Mouse (Mus musculus) 416B (cell line): ENCODE measurements around the gene Fbxw8.

Source experiments
- DNase-seq: peaks from one replicate; pipeline ENCODE4 v3.0.0; 2011; ENCODE audit warnings: low read depth

The Fbxw8 gene

DNA sequence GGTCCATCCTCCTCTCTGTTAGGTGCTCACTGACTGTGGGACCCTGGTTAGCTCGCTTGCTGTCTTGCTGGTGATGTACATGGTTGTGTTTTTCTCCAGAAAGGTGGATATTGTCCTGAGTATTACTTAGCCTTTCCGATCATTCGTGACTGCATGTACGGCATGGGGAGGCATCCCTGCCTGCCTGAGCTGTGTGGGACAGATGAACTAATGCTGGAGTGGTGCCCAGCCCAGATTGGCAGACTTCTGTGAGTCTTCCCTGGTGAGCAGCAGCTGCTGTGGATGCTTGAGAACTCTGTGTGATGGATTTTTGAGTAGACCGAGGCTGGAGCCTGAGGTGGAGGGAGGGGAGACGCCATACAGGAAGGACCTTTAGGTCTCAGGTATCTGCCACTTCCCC is 110.4 kb downstream of the Fbxw8 start:
- DNase-seq: no peak

DNA sequence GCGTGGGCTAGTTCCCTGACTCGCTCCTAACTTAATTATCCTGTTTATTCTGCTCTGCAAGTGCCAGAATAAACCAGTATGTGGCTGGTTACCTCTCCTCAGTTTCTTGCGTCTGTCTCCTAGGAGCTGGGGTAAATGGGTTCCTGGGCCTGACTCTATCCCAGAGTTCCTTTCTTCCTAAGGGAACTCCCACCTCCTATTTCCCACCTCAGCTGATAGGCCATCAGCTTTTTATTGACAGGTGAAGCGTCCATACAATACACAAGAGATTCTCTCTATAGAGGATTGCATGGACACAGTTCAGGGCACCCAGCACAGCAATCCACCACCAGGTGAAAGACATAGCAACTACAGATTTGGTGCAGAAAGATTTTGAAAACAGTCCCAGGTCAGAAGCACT is 111.5 kb downstream of the Fbxw8 start:
- no peak for DNase-seq

DNA sequence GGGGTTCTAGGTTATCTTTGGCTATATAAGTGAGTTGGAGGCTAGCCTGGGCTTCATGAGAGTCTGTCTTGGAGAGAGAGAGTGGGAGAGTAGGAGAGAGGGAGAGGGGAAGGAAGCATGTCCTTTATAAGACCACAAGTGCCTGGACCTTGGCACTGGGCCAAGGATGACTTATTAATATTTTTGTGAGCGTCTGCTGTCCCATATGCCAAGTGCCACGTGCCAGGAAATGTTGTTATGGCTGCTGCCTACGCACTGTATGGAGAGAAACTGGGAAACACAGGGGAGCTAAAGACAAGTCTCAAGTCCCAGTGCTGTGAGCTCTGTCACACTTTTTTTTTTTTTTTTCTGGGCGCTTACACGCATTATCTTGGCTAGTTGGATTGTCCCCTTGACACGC is 112.7 kb downstream of the Fbxw8 start:
- DNase-seq: peak; percentile 65

GRCm38 (mm10) chr5:118039241-118039668 is 116.0 kb downstream of the Fbxw8 start:
- no peak for DNase-seq

GRCm38 (mm10) chr5:118037798-118038484 is 117.3 kb downstream of the Fbxw8 start:
- DNase-seq: peak; percentile 90

- DNase-seq: no peak
Measured at GRCm38 (mm10) chr5:118036888-118037797, 118.1 kb downstream of the Fbxw8 start.

DNA sequence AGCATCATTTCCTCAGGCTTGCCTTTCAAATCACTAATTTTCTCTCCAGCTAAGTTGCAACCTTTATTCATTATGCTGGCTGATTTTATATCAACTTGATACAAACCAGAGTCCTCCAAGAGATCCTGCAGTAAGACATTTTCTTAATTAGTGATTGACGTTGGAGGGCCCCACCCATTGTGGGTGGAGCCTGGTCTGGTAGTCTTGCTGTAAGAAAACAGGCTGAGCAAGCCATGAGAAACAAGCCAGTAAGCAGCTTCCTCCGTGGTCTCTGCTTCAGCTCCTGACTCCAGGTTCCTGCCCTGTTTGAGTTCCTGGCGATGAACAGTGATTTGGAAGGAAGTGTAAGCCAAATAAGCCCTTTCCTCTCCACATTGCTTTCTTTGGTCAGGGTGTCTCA is 119.5 kb downstream of the Fbxw8 start:
- DNase-seq: no peak

- DNase-seq: no peak
Measured at GRCm38 (mm10) chr5:118034632-118035031, 120.6 kb downstream of the Fbxw8 start.

GRCm38 (mm10) chr5:118033740-118034139 is 121.5 kb downstream of the Fbxw8 start:
- peak; percentile 74 for DNase-seq

DNA sequence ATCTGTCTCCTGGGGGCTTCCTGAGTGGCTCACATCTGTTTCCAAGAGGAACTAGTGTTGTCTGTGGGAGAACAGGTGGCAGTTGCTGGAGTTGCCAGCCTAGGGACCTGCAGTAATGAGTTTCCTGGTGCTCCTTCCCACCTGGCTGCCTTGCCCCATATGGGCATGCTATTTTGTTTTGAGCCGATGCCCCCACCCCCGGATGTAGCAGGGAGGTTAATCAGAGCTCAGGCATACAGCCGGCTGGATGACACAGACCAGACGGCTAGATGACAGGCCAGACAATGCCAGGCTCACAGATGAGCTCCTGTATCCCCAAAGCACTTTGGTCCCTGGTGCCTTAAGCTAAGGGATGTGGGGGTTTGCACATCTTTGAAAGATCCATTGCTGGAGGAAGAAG is 121.9 kb downstream of the Fbxw8 start:
- DNase-seq: no peak

DNA sequence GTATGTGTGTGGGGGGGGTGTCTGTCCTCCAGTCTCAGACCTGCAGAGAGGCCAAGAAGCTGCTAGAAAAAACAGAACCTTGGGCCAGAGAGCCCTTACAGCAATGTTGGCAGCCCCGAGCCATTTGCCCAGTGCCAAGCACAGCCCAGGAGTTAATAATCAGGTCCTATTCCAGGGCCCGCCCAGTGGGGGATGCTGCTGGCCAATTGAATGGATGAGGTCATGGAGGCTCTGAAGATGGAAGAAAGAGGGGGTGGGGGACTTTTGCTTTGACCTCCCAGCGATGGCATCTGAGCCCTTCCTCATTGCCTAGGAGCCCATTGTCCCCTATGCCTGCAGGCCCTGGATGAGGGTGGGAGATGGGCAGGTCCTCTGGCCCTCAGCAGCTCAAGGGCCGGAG is 123.8 kb downstream of the Fbxw8 start:
- DNase-seq: no peak

GRCm38 (mm10) chr5:118031059-118031458 is 124.2 kb downstream of the Fbxw8 start:
- no peak for DNase-seq

DNA sequence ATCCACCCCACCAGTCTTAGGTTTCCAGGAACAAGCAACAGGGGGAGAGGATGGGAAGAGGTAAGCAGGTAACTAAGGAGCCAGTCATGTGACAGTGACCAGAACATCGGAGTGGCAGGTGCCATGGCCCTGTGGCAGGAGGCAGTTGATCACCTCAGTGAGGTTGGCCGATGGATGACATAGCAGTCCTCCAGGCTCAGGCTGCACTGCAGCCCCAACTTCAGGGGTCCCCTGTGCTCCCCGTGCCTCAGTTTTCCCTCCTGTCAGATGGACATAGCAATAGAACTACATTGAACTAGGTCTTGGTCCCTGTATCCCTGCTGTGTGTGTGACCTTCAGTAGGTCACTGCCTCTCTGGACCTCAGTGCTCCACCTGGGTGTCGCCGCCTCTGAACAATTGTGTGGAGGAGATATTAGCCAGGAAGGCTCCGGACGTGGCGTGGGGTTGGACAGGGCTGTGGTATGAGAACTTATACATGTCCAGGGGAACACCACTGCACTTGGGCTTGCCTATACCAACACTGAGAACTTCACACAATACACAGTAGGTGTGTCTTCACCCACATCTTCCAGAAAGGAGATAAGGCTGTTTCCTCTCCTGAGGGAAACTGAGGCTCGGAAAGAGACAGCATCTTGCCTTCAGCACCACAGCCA is 125.1 kb downstream of the Fbxw8 start:
- DNase-seq: no peak

DNA sequence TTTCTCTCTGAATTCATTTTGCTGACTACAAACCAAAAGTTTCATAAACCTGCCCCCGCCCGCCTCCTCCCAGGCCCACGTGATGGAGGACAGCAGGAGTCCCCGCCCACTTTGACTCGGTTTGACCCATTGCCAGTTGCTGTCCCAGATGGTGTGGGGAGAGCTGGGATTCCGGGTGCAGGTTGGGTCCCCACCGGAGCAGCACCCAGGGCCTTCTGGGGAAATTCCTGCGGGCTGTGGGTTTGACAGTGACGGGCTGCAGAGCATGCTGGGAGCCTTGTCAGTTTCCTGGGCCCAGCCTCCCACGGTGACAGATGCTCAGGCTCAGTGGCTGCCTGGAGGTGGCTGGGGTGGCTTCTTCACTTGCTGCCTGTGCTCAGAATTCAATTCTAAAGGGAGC is 125.8 kb downstream of the Fbxw8 start:
- no peak for DNase-seq

DNA sequence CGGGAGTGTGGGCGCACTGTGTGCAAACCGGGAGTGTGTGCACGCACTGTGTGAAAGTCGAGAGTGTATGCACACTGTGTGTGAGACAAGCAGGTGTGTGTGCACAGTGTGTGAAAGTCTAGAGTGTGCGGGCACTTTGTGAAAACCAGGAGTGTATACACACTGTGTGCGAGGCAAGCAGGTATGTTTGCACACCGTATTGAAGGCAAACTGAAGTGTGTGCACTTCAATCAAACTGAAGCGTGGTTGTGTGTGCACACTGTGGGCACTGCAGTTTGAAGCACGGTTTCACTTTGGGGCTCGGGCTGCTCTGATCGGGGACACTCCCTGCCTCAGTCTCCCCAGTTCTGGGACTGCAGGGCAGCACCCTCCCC is 126.2 kb downstream of the Fbxw8 start:
- no peak for DNase-seq

DNA sequence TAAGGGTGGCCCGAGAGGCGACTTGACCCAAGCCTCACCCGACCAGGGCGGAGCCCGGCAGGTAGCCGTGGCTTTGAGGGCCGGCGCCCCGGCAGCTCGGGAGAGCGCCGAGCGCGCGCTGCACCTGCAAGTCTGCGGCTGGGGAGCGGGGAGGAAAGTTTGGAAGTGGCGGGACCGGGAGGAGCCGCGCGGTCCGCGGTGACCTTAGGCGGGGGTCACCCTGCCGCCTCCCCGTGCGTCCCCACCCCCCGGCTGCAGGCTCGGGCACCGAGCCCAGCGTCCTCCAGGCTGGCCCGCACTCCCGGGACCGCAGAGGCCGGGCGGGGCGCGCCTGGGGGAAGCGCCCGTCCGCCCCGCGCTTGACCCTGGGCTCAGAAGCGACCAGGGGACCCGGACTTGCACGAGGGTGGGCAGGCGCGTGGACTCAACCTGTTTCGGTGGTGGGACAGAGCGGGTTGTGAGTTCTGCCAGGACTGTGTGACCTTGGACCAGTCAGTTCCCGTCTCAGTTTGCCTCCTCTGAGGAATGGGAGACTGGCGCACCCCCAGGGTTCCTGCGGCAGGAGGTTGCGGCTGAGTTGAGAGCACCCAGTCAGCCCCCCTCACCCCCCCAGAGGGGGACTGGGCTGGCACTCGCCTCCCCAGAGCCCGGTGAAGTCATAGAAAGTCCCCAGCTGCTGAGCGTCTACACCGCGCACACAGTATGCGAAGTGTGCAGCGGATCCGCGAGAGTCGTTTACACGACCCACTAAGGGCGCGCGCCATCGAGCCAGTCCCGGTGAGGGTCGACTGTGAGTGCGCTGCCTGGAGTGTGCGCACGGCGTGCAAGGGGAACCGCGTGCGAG is 126.9 kb downstream of the Fbxw8 start:
- DNase-seq: no peak

- no peak for DNase-seq
Measured at GRCm38 (mm10) chr5:118027698-118028190, 127.5 kb downstream of the Fbxw8 start, which contains the start of gene Tesc. Gene Tesc (plus strand): TSS chr5:118027743.

GRCm38 (mm10) chr5:118027101-118027697 is 128.1 kb downstream of the Fbxw8 start:
- no peak for DNase-seq

- DNase-seq: no peak
Measured at GRCm38 (mm10) chr5:118026343-118026742, 128.9 kb downstream of the Fbxw8 start.

GRCm38 (mm10) chr5:118025880-118026279 is 129.4 kb downstream of the Fbxw8 start:
- DNase-seq: no peak

GRCm38 (mm10) chr5:118023053-118023452 is 132.2 kb downstream of the Fbxw8 start:
- DNase-seq: no peak
